Mouse (Mus musculus) regulatory T cell (primary cell): ENCODE measurements around the gene S100a16.

Experiments used
- in situ Hi-C: fragments of 300-600 bp; cut with MboI, MseI; formaldehyde crosslinking; loops from one replicate; pipeline ENCODE4 v1.15.1; 2025; ENCODE audit warnings: high pct_unique_total_duplicates

The S100a16 gene

DNA sequence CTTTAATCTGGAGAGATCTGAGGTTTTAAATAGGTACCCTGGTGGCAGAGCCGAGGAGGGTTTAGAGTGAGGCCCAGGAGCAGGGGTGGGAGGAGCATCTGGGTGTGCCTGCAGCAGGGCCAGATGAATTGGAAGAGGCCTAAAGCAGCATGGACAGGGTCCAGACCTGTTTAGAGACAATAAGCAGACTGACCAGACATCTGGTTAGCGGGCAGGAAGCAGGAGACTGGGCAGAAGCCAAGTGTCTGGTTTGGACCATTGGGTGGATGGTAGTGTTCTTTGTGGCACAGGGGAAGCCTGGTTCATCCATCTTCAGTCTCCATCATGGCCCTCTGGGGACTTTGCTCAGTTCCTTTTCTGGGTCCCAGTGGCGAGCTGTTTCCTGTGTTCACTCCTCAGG, 46.8 kb downstream of the S100a16 start:
- in situ Hi-C loops, result loop anchor here (5.0 kb wide), 1 partner anchor 33 kb away; no protein-coding TSS in a partner anchor

GRCm38 (mm10) chr3:90585595-90585994, 48.5 kb downstream of the S100a16 start:
- in situ Hi-C loops, result loop anchor here (5.0 kb wide), 1 partner anchor 93 kb away; the partner anchor contains the start of gene Snapin

- in situ Hi-C loops, result loop anchor here (5.0 kb wide), 1 partner anchor 94 kb away; the partner anchor contains the start of gene Snapin
Observed at GRCm38 (mm10) chr3:90586016-90586643, 49.1 kb downstream of the S100a16 start.

DNA sequence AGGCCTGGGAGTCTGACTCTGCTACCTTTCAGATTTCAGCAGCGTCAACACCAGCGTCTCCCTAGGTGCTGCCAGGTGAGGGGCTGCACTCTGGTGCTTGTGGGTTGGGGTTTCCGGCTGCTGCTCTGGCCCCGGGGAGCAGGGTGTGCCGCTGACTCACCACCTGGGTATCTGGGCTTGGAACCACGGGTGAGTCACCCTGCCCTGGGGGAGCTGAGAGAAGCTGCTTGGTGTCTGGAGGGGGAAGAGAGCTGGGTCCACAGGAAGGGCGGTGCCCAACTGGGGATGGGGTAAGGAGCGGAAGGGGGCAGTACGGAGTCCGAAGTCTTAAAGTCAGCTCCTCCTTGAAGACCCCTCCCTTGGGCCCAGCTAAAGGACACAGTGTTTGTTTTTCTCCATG, 49.9 kb downstream of the S100a16 start:
- in situ Hi-C loops, result loop anchor here (5.0 kb wide), 1 partner anchor 95 kb away; the partner anchor contains the start of gene Snapin

DNA sequence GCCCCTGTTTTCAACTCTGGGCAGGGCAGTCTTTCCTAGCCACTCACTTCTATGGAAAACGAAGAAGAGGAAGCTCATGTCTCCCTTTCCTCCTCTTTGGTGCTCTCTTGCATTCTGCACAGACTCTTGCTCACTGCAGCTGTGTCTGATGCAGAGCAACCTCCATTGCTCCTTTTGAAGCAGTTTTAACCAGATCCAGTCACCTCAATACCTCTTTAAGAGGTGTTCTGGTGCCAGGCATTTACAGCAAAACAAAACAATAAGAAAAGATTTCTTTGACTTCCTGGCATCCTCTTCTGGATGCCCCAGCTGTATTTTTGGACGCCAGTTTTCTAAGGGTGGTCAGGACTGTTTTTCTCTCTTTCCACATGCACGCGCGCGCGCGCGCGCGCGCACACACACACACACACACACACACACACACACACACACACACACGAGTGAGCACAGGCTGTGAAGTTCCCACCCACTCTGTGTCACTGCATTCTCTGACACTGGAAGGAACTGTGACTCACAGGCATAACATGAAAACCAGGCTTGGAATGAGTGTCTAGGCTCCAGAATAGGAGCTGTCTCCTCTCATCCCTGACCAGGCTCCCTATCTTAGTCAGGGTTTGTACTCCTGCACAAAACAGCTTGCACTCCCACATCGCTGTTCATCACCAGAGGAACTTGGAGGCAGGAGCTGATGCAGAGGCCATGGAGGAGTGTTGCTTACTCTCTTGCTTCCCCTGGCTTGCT, 50.5 kb downstream of the S100a16 start:
- in situ Hi-C loops, result loop anchor here (5.0 kb wide), 1 partner anchor 95 kb away; the partner anchor contains the start of gene Snapin

DNA sequence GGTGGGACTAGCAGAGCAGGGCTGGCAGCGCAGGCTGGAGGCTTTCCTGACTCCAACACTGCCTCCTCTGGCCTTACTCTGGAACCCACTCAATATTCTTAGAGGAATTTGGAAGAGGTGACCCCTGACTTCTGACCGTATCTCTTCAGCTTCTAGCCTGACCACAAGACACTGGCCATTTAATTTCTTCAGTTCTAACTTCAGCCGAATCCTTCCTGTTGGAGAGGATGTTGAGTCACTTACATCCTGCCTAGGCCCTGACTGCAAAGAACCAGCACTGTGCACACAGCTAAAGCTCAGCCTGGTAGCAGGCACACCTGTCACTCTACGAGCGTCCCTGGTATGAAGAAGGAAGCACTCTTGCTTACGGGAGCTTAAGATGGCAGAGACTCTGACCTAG, 52.3 kb downstream of the S100a16 start:
- in situ Hi-C loops, result loop anchor here (5.0 kb wide), 1 partner anchor 97 kb away; the partner anchor contains the start of gene Snapin

GRCm38 (mm10) chr3:90589947-90590346, 52.9 kb downstream of the S100a16 start, which contains the start of gene S100a2:
S100a2 (plus strand) TSS chr3:90590247.
- in situ Hi-C loops, result loop anchor here (5.0 to 10.0 kb wide), 2 partner anchors 98 to 295 kb away; partner anchors contain the start of genes Gatad2b and Snapin
